Mouse (Mus musculus) heart, adult 18-20 months (tissue): ENCODE results near the gene Tnfrsf11a. TPM values are rescaled to one million over a fixed set of nuclear protein-coding genes. Genes with fewer than 3 reads are reported as not detected.
A peak's percentile ranks its signal among the peaks of the same experiment; 100 is the strongest.
"Not testable (repeated sequence)": the region's sequence is repeated elsewhere in the genome, so short reads cannot be mapped to it uniquely, and the experiment has no call there.

Experiments
- DNase-seq, 2 experiments: peaks; one replicate each; pipeline ENCODE4 v3.0.0; 2021 to 2022; ENCODE audit warnings: mixed read lengths in 1 of 2
- total RNA-seq, 2 experiments: library from RNA; stranded (reverse); gene quantifications; 2 replicates each; pipeline ENCODE4 v1.2.3; 2021

Tnfrsf11a gene
- total RNA-seq, 2 experiments from 2014 or later = 1.6 TPM

DNA sequence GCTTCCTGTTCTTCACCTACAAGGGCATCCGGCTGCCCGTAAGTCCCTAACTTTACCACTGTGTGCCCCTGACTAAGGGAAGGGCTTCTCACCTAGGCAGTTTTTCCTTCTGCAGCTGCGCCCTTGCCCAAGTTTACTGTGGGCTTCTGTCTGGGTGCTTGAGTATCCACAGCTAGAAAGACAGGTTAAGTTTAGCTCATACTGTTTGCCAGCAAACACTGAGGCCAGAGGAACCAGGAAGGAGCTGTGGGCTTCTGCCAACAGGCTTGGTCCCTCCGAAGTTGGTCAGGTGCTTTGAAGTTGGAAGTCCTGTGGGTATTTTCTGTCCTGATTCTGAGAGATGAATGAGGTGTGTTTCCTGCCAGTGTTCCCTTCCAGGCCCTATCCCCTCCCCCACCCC is 4.6 kb downstream of the Tnfrsf11a start:
- peak; percentile 30 to 50 for DNase-seq

GRCm38 (mm10) chr1:105786731-105787357 is 6.3 kb downstream of the Tnfrsf11a start:
- peak in 1 of 2 experiments; percentile 74 for DNase-seq

- DNase-seq = peak in 1 of 2 experiments; percentile 25
Measured at GRCm38 (mm10) chr1:105790103-105790502, 9.6 kb downstream of the Tnfrsf11a start.

DNA sequence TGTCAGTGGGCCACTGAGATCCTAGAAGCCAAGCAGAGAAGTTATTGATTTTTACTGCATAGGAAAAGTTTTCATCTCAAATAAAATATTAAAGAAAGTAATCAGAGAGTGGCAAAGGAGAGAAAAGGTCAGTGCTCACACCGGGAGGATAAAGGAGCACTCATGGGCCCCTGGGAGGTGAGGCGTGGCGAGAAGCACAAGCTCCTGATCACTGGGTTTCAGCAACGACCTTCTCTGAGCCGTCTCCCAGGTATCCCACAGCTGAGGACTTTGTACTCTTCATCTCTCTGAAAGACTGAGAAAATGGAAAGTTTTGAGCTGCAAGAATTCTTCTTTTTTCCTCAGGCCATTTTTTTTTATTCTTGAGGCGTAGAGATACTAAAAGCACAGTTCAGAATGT is 14.2 kb downstream of the Tnfrsf11a start:
- no peak for DNase-seq

GRCm38 (mm10) chr1:105795705-105796104 is 15.2 kb downstream of the Tnfrsf11a start:
- no peak for DNase-seq

- no peak for DNase-seq
Measured at GRCm38 (mm10) chr1:105800570-105800969, 20.1 kb downstream of the Tnfrsf11a start.

DNA sequence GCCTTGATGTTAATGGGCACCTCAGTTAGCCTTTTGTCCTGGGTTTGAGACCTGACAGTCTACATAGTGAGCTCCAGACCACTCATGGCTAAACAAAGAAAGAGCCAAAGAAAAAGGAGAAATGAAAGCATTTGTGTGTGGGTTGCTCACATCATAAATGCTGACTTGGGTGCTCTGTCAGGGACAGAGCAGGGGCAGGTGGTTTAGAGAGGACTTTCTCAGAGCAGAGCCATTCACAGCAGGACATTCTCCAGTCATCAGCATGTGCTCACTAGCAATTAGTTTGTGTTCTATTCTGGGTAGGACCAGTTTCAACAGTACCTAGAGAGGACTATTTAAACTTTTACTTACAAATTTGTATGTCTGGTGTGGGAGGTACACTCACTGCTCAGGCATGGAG is 20.7 kb downstream of the Tnfrsf11a start:
- no peak for DNase-seq

DNA sequence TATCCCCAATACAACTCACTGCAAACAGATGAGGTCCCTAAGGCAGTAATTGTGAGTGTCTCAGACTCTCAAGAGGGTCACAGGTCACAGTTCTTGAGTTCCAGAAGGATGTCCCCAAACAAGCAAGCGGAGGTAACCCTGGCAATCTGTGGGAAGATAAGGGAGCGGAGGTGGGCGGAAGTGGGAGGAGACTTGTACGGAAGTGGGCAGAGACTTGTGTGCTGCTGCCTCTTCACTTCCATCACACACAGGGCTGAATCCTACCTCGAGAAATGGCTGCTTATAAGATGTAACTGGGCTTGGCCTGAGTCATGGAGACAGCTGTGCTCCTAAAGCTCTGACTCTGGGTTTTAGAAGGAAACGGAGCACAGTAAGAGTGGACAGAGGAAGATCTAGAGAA is 22.4 kb downstream of the Tnfrsf11a start:
- DNase-seq = no peak

DNA sequence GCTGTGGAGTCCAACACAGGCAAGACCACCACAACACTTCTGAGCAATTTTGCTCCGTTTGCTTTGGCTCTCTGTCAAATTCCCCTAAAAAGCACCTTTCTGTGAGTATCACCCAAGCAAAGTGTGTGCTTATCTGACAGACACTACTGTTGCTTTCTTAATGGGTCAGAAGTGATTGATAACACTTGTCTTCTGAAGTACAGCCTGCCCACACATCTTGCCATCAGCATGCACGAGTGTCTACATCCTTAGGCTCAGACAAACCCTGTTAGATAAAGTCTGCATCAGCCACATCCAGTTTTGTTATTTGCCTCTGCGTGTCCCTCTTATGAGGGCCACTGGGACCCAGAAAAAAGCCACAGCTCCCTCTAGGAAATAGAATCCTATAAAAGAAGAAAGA is 23.8 kb downstream of the Tnfrsf11a start:
- DNase-seq = no peak

GRCm38 (mm10) chr1:105805565-105805964 is 25.0 kb downstream of the Tnfrsf11a start:
- DNase-seq = no peak

DNA sequence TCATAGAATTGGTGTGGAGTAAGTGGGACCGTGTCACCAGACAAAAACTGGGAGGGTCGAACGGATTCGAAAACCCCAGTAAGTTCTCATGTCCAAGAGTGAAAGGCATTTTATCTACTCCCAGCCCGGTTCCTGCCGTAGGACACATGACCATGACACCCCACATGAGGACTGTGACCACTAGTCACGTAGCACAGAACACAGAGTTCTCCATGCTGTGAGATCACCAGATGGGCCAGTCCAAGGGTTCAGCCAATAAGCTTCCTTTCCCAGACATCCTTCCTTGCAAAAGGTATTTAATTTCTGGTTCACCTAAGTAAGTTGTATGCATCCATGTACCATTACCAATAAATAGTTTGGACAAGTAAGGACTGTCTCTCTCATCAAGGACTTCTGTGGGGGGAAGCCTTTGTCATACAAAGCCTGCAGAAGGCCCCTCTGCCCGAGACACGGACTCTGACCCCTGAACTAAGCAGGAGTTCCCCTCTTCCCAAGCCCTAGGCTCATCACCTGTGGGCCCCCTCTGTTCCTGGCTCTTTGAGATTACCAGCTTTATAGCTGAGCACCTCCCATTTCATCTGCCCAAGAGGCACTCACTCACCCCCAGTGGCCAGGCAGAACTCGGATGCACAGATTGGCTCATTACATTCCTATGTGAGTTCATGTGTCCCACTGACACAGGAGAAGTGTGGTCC is 26.7 kb downstream of the Tnfrsf11a start:
- DNase-seq = no peak

GRCm38 (mm10) chr1:105812027-105812426 is 31.5 kb downstream of the Tnfrsf11a start:
- DNase-seq = not testable (repeated sequence)

- DNase-seq = peak in 1 of 2 experiments; percentile 14
Measured at GRCm38 (mm10) chr1:105812960-105813708, 32.6 kb downstream of the Tnfrsf11a start.

DNA sequence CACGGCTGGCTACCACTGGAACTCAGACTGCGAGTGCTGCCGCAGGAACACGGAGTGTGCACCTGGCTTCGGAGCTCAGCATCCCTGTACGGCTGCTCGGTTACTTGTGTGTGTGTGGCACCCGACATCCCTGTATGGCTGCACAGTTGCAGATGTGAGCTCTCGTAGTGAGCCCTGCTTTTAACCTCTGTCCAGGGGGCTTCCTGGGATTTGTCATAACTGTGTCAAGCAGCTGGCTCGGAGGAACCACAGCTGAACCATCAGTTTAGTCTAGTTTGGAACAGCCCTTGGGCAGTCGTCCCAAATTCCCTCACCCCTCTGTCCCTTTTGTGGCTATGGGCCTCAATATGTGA is 33.2 kb downstream of the Tnfrsf11a start:
- DNase-seq = no peak

DNA sequence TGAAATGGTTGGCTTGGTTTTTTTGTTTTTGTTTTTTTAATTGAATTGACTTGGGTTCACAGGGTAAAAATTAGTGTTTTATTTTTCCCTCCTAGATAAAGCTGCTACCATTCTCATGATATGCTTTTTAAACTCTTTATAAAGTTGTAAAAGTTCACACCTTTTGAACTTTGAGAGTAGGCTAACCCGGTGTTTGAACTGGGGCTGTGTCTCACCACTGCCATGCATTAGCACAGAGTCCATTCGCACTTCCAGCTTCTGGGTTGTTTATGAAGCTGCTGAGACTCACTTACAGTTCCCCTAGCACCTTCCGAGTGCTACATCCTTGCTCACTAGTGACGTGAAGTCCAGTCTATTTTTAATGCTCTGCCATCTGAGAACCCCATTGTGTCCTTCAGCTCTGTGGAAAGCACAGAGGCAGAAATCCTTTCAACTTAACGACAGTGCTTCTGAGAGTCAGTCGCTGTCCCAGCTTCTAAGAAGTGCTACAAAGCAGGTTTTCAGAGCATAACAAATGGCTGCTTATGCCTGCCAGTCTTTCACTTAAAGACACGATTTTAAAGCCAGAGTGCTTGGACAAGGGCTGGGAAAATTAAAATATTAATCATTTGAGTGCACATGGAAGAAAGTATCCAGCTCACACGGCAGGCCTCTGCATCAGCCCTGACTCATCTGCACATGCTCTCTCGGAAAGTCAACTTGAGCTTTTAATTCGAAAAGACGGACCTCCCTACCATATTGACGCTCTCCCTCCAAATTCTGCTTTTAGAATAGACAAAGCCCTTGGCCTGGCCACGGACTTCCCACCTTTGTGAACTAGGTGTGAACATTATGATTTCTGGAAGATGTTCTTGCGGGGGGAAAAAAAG is 34.1 kb downstream of the Tnfrsf11a start:
- DNase-seq = no peak

- no peak for DNase-seq
Measured at GRCm38 (mm10) chr1:105815310-105815709, 34.8 kb downstream of the Tnfrsf11a start.

DNA sequence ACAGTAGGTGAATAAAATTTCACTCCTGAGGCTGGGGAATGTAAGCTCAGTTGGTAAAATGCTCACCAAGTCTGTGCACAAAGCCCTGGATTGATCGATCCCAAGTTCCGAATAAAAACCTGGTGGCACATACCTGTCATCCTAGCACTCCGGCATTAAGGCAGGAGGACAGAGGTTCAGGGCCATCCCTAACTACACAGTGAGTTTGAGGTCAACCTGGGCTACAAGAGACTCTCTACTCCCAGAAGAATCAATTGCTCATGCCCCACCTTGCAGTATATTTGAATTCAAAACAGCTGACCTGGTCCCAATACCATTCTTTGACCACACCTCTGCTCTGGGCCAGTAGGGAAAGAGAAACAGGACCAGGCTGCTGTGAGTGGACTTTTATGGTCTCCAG is 35.2 kb downstream of the Tnfrsf11a start:
- DNase-seq = no peak

DNA sequence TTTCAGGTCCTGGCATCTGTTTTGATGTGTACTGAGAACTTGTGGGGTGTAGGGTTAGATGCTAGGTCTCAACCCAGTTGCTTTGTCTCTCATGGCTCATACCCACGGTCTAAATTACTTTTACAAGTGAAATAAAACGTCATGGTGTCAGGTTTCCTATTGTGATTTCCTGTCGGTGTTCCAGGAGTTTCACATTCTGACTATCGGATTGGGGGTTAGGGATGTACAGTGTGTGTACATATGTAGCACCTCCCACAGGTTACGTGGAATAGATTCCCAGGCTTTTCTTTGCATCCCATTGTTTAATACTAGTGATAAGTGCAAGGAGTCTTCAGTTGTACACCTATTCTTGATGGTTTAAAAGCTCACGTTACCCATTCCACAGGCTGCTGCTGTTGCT is 38.5 kb downstream of the Tnfrsf11a start:
- DNase-seq = no peak

- DNase-seq = no peak
Measured at GRCm38 (mm10) chr1:105819740-105820139, 39.2 kb downstream of the Tnfrsf11a start.

- DNase-seq = no peak
Measured at GRCm38 (mm10) chr1:105824356-105824755, 43.8 kb downstream of the Tnfrsf11a start.

DNA sequence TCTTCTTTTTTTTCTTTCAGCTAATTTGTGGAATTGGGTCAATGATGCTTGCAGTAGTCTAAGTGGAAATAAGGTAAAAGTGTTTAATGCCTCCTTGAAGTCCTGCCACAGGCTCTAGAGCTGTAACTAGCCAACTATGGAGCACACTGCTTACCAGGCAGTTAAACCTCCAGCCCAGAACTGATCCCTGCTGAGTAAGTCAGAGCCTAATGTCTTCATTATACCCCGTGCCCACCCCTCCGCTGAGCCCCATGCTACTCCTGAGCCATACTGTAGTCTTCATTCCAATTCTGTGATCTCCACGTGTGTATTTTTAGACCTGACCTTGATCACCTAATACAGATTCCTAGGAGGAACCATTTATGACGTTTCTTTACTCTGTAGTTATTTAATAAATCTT is 44.5 kb downstream of the Tnfrsf11a start:
- no peak for DNase-seq

GRCm38 (mm10) chr1:105827374-105827773 is 46.9 kb downstream of the Tnfrsf11a start:
- no peak for DNase-seq
